Mouse (Mus musculus): Measurements from ENCODE around the gene Gm17606.

GRCm38 (mm10) chr14:54696752-54697151, 56.0 kb downstream of the Gm17606 start:
- TF ChIP-seq ETS1 (conservative IDR thresholded peaks at IDR 0.05; ENCODE audit: low read depth, low read length) (no peak), BHLHE40 (IDR thresholded peaks at IDR 0.05; ENCODE audit: low read depth, low read length) (no peak)

Data from CH12.LX (cell line).